Mouse (Mus musculus) subcutaneous adipose tissue, adult 2 months (tissue): ENCODE results near the gene AF366264. TPM values are rescaled to one million over a fixed set of nuclear protein-coding genes. Genes with fewer than 3 reads are reported as not detected.

Experiments used
- polyA plus RNA-seq: library from polyadenylated mRNA; depleted of rRNA; stranded (reverse); fragments of >200 nt; gene quantifications from 2 replicates; pipeline ENCODE4 v1.2.3, GENCODE M21; 2012; ENCODE audit warnings: low replicate concordance; rRNA removed

Gene AF366264
- polyA plus RNA-seq = not detected in 2 replicates

DNA sequence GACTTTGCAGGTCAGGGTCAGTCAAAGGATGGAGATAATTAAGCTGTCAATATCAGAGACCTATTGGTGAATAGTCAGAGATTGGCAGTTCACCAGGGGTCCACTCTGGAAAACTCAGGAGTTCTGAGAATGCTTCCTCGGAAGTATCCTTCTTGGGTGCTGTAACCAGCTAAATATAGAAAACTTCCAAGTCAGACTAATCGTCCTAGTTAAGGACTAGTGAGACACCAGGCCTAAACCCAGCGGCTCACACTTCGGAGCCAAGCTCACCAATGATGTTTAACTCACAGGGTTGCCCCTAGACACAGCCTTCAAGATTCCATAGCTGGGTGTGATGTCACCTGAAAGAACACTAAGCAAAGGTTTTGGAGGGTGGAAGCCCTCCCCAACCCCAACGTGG is at the start of gene AF366264:
Gene AF366264, minus strand, starts transcription at position 101 of the 400 bp plus-strand sequence.

DNA sequence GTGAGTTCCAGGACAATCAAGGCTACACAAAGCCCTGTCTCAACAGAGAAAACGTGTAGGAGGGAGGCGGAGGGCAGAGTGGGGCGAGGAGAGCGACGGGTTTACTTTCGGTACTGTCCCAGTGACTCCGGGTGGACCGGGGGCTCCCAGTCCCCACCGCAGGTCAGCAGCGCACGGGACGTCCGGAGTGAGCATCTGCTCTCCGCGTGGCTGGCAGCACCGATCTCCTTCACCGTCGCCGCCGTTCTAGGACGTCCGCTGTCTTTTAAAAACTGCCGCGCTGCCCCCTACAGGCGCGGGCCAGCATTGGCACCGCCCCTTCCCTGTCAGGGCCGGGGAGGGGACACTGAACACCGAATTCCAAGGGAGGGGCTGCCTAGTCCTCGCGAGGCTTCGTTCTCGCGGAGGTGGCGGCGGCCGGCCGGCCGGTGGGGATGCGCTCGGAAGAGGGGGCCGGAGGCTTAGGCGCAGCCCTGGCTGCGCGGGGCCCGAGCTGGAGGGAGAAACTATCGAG is 52.9 kb downstream of the AF366264 start, which contains the start of gene Upf3a:
Gene Upf3a, plus strand, starts transcription at position 366 of the 514 bp plus-strand sequence.

Other genes starting within 250 kb of the AF366264 start
- gene Rasa3, start 160.8 kb downstream of the AF366264 start, polyA plus RNA-seq = 56.1 and 83.3 TPM in 2 replicates
- gene Cfap97d2, start 132.5 kb downstream of the AF366264 start, polyA plus RNA-seq = 0.13 TPM in 1 of 2 replicates, not detected in the other
- gene Cdc16, start 80.7 kb downstream of the AF366264 start, polyA plus RNA-seq = 41.7 and 67.8 TPM in 2 replicates
- 10.3 and 11.5 TPM in 2 replicates for gene Upf3a, start 52.8 kb downstream of the AF366264 start, polyA plus RNA-seq
- 7.7 and 19.6 TPM in 2 replicates for gene Champ1, start 31.3 kb upstream of the AF366264 start, polyA plus RNA-seq
- 14.5 and 17.3 TPM in 2 replicates for gene Coprs, start 51.9 kb upstream of the AF366264 start, polyA plus RNA-seq